In genomic region chr7:19455819-19456495, GRCm38 (mm10) we compare ENCODE assay signal across 12 mouse cellular contexts. TPM values are rescaled to one million over a fixed set of nuclear protein-coding genes. Genes with fewer than 3 reads are reported as not detected.
DNase-seq lines count a peak whose midpoint lies in the region; ATAC-seq and TF ChIP-seq lines count a peak whose summit lies in the region.
"Had no signal": no experiment of that assay in that cellular context is flagged by ENCODE, and none has a peak within 500 bp of the region (broad histone marks: within the 10 kb centered on the region; RNA-seq: fewer than 3 reads in every experiment).

No protein-coding gene starts in this region.

- H3K9ac ChIP-seq in hindbrain, embryonic 16.5 days (ENCODE audit: low read depth, low read length), result no peak overlapping the region
- H3K9ac ChIP-seq: liver, embryonic 13.5 days had no signal

- TF ChIP-seq POLR2A in kidney, adult 2 months (IDR thresholded peaks at IDR 0.05; ENCODE audit: low read depth, low read length), result no peak

- no peaks in the 10 kb centered on the region for H3K4me1 ChIP-seq in kidney, adult 2 months (ENCODE audit: control insufficient read depth, insufficient read depth, low read length)
- peaks cover 26% of the 10 kb centered on the region for H3K4me1 ChIP-seq in hindbrain, embryonic 16.5 days (ENCODE audit: control insufficient read depth, insufficient read depth, low read depth, low read length)

- no peaks in the 10 kb centered on the region for H3K27me3 ChIP-seq in kidney, adult 2 months (replicated peaks; ENCODE audit: control insufficient read depth, insufficient read depth, low read length)
- no peaks in the 10 kb centered on the region for H3K27me3 ChIP-seq in hindbrain, embryonic 16.5 days (replicated peaks; ENCODE audit: control insufficient read depth, insufficient read depth, low read length)
- H3K27me3 ChIP-seq: liver, embryonic 13.5 days had no signal

- H3K9me3 ChIP-seq in hindbrain, embryonic 16.5 days (ENCODE audit: control insufficient read depth, low read length), result no peaks in the 10 kb centered on the region
- H3K9me3 ChIP-seq: liver, embryonic 13.5 days had no signal

- peak; percentile 21 to 28 for DNase-seq in cerebellum, adult 18-20 months
- no peak for DNase-seq in cerebellum, adult 8-10 months
- peak; percentile 29 for DNase-seq in kidney, postnatal 10 days
- no peak for DNase-seq in kidney, adult 2 months
- peak; percentile 45 to 46 for DNase-seq in adrenal gland, postnatal 36 days
- no peak for DNase-seq in embryo, embryonic 9.5 days (ENCODE audit: extremely low spot score)
- DNase-seq in c-Kit-positive CD71-positive TER-119-positive erythroid progenitor cells, embryonic 14.5 days (ENCODE audit: low spot score), result no peak
- DNase-seq: B cell, adult 2 months; liver, embryonic 13.5 days had no signal

- no peak overlapping the region; the same call in 1 of the 2 replicates for H3K4me2 ChIP-seq in hindbrain, embryonic 16.5 days (ENCODE audit: low read length)

- H3K27ac ChIP-seq in kidney, adult 2 months (ENCODE audit: insufficient read depth, low read depth, low read length), result no peak overlapping the region
- 0 out of 2 replicates have a peak overlapping the region, but pooled peaks have one; percentile 12 for H3K27ac ChIP-seq in hindbrain, embryonic 16.5 days (ENCODE audit: low read depth, low read length)
- H3K27ac ChIP-seq: liver, embryonic 13.5 days had no signal

- TF ChIP-seq CTCF in kidney, adult 2 months (conservative IDR thresholded peaks at IDR 0.05; ENCODE audit: insufficient read depth, insufficient read length, low read depth, low read length), result no peak

- no peaks in the 10 kb centered on the region for H3K36me3 ChIP-seq in kidney, adult 2 months (ENCODE audit: control insufficient read depth, insufficient read depth, low read length)
- peaks cover 10% of the 10 kb centered on the region for H3K36me3 ChIP-seq in hindbrain, embryonic 16.5 days (ENCODE audit: control insufficient read depth, insufficient read depth, low read length)

- ATAC-seq in hindbrain, embryonic 16.5 days, result no peak
- ATAC-seq: intestine, embryonic 16.5 days had no signal

- 46% methylated on average over 11 of the region's 11 CpGs for WGBS in kidney, adult 2 months
- WGBS in hindbrain, embryonic 16.5 days, result 43% methylated on average over 11 of the region's 11 CpGs

- no peak overlapping the region for H3K4me3 ChIP-seq in kidney, adult 2 months (ENCODE audit: insufficient read depth, low read depth, low read length)
- H3K4me3 ChIP-seq in hindbrain, embryonic 16.5 days (ENCODE audit: low read length), result no peak overlapping the region
- H3K4me3 ChIP-seq: liver, embryonic 13.5 days had no signal

RNA-seq across cellular contexts. Expression of gene Mark4, which starts 2.7 kb away (rescaled TPM):
- 16.1 and 18.2 TPM in 2 replicates for polyA plus RNA-seq in kidney, adult 2 months (2012; rRNA removed)
- 10 to 100 TPM; 46.5 to 50.3 TPM for total RNA-seq in adrenal gland, postnatal 36 days (2021)
- 13.5 and 15.9 TPM in 2 replicates for polyA plus RNA-seq in hindbrain, embryonic 16.5 days (2015; fragmentation: Nextera tagmentation; extraction: Ambion mirVana)

RNA-seq across cellular contexts. Expression of gene Exoc3l2, which starts 7.2 kb away (rescaled TPM):
- 41.6 and 46.6 TPM in 2 replicates for polyA plus RNA-seq in kidney, adult 2 months (2012; rRNA removed)
- total RNA-seq in adrenal gland, postnatal 36 days (2021), result 10 to 100 TPM; 41.1 to 49.6 TPM
- 0.97 and 1.5 TPM in 2 replicates for polyA plus RNA-seq in hindbrain, embryonic 16.5 days (2015; fragmentation: Nextera tagmentation; extraction: Ambion mirVana)

RNA-seq across cellular contexts. Expression of gene Ckm, which starts 51.4 kb away (rescaled TPM):
- polyA plus RNA-seq in kidney, adult 2 months (2012; rRNA removed), result 2.0 and 420 TPM in 2 replicates
- total RNA-seq in adrenal gland, postnatal 36 days (2021), result under 1 TPM in 1 of 2 experiments, not detected in 1; 0.66 TPM
- polyA plus RNA-seq in hindbrain, embryonic 16.5 days (2015; fragmentation: Nextera tagmentation; extraction: Ambion mirVana), result 0.64 and 47.3 TPM in 2 replicates
- total RNA-seq: layer of hippocampus, postnatal 14 days had no signal

RNA-seq across cellular contexts. Expression of gene Klc3, which starts 52.1 kb away (rescaled TPM):
- 3.7 and 5.0 TPM in 2 replicates for polyA plus RNA-seq in kidney, adult 2 months (2012; rRNA removed)
- 1 to 10 TPM in 1 of 2 experiments, under 1 TPM in 1; 0.89 to 2.2 TPM for total RNA-seq in adrenal gland, postnatal 36 days (2021)
- 2.2 and 2.5 TPM in 2 replicates for polyA plus RNA-seq in hindbrain, embryonic 16.5 days (2015; fragmentation: Nextera tagmentation; extraction: Ambion mirVana)

RNA-seq across cellular contexts. Expression of gene Bloc1s3, which starts 52.2 kb away (rescaled TPM):
- 8.6 and 10.3 TPM in 2 replicates for polyA plus RNA-seq in kidney, adult 2 months (2012; rRNA removed)
- total RNA-seq in adrenal gland, postnatal 36 days (2021), result 10 to 100 TPM in 1 of 2 experiments, 1 to 10 TPM in 1; 8.7 to 12.1 TPM
- 3.5 and 4.2 TPM in 2 replicates for polyA plus RNA-seq in hindbrain, embryonic 16.5 days (2015; fragmentation: Nextera tagmentation; extraction: Ambion mirVana)

Comparison
In these comparisons a context has a peak if more than half of its experiments do, and no peak if none do; other contexts are left out.
1. DNase-seq: peak in cerebellum, adult 18-20 months (2 of 2), kidney, postnatal 10 days (single experiment) and adrenal gland, postnatal 36 days (2 of 2); none in cerebellum, adult 8-10 months (single experiment), kidney, adult 2 months (single experiment), embryo, embryonic 9.5 days (single experiment) and c-Kit-positive CD71-positive TER-119-positive erythroid progenitor cells, embryonic 14.5 days (single experiment).
2. RNA of gene Exoc3l2, which starts 7.2 kb away (polyA plus RNA-seq): 41.6 to 46.6 TPM in kidney, adult 2 months; 0.97 to 1.5 TPM in hindbrain, embryonic 16.5 days; every median in the first group is over 10 times any median in the second.